Mouse (Mus musculus) activated CD4-positive, CD25-positive, alpha-beta regulatory T cell (primary cell): ENCODE measurements around the gene Prss8. TPM values are rescaled to one million over a fixed set of nuclear protein-coding genes. Genes with fewer than 3 reads are reported as not detected.

Source experiments
- polyA plus RNA-seq, 2 experiments: library from polyadenylated mRNA; unstranded; fragments of 100-300 nt; shearing (Covaris generic); gene quantifications; one replicate each; pipeline ENCODE4 v1.2.1; 2017

Prss8 gene
- under 1 TPM in 1 of 2 experiments, not detected in 1; 0.23 TPM for polyA plus RNA-seq

DNA sequence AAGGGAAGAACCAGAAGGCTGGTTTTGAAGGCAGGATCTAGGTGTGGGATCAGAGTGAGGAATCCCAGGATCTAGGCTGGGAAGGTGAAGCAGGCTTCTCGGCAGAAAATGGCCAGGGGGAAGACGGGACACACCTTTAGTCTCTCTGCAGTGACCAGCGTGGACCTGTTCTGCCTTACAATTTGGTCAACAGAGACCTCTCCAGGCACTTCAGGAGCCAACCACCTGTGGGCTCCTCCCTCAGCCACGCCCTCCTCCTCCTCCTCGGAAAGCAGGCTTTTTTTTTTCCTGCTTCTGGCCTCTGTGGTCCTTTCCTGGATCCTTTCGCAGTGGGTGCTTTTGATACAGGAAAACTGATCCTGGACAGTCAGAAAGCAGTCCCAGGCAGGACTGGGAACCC, at the start of gene Prss8:
Gene Prss8 (minus strand): TSS at position 182 of the 400 bp plus-strand sequence.

DNA sequence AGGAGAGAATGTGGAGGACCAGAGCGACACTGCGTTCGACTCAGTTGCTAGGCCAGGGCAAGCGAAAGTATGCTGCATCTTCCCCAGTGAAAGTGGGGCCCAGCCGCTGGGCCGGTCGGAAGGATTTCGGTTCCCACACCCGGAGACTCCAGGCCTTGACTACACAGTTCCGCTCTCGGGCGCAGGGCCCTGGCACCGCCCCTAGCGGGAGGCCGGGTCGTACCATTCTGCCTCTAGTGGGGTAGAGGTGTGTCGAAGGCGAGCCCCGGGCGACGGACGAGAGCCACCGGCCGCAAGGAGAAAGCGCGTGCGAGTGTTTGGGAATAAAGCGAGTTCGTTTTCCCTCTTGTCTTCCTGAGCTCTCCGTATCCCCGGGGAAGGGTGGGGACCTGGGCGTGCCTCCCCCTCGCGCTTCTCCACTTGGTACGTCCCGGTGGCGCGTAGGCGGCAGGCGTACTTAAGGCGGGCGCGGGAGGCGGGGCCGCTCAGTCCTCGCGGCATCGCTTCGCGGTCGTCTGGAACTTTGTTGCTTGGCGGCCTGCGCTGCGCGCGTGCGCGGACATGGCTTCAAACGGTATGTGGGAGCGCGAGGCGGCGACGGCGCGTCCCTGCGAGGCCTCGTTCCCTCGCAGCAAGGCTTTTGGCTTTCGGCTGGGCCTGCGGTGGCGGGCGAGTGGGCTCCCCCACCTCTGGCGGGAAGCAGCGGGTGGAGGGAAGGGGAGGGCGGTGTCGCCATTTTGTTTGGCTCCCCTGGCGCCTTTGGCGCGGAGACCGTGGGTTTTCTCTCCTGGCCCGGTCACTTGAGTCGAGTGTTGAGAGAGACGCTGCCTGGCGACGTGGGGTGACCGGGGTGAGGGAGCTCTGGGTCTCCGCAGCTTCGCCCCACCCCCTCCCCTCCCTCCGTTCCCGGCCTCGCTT, 37.4 kb upstream of the Prss8 start, which contains the start of gene Fus:
Gene Fus (plus strand): TSS at position 454 of the 918 bp plus-strand sequence.

DNA sequence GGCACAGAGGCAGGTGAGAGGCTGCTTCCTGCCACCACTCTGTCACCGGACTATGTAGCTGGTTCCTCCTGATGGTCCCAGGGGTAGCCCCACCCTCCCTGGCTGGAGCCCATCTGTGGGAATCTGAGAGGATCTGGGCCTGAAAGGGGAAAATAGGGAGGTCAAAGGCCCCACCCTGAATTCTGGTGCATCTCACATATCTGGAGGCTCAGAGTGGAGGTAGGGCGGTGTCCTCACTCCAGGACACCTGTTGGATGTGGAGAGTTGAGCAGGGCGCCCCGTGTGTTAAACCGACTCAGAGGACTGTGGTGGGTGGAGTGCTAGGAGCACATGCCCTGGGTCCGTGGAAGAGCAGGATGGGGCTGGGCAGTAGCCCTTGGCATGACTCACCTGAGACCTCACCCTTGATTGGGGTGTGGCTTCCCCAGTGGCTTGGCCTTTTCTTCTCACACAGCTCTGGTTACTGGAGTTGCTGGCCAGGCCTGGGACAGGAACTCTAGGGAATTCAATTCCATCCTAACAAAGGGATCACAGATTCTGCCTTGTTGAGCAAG, 16.6 kb upstream of the Prss8 start, which contains the start of gene Prss36:
Gene Prss36 (minus strand): TSS at position 256 of the 554 bp plus-strand sequence.

DNA sequence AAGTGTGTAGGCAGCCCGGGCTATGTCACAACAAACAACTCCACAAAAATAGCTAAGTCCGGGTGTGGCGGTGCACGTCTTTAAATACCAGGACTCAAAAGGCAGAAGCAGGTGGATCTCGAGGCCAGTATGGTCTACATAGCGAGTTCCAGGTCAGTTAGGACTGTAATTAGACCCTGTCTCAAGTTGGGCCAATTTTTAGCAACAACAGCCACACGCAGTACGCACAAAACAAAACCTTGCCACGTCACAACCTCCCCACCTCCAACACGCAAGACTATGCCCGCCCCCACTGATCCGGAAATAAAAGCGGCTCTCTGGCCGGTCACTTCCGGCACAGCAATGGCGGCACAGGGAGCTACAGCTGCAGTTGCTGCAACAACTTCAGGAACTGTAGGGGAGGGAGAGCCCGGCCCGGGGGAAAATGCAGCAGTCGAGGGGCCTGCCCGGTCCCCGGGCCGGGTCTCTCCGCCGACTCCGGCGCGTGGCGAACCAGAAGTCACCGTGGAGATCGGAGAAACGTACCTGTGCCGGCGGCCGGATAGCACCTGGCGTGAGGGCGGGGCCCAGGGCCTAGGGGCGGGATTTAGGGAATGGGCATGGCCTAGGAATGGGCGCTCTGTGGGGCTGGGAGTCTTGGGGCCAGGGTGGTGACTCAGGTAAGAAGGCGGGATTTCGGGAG, 17.6 kb downstream of the Prss8 start, which contains the start of gene Kat8:
Gene Kat8 (plus strand): TSS at position 327 of the 682 bp plus-strand sequence.

DNA sequence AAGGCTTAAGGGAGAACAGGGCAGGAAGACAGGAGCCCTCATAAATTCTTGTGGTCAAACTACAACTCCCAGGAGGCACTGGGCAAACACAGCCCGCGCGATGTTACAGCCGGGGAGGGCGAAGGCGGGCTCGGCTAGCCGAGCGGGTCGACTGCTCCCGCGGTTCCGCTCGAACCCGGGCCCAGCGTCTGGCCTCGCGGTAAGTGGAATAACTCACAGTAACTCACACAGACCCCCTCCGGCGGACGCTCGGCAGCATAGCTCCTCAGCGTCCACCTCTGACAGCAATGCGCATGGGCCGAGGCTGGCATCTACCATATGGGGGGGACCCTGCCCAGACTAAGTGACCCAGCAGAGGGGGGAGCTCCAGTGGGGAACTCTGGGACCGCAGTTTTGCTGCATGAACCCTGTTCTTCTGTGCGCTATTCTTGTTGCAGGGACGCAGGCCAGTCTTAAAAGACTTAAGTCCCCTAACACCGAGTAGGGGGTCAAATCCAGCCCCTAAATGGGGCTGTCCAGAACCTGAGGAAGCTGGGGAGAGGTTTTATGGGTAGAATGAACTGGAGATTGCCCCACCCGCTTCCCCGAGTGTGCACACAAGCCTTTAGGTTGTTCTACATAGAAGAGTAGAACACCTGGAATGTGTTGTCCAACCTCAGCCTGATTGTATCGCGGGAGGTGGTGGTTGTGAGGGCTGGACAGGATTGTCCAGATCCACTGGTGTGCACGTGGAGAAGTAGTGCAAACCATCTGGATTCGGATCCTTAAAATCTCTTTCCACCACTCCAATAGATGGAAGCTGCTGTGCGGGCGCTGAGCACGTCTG, 25.7 kb downstream of the Prss8 start, which contains the start of gene Bckdk:
Gene Bckdk (plus strand): TSS at position 112 of the 826 bp plus-strand sequence.

DNA sequence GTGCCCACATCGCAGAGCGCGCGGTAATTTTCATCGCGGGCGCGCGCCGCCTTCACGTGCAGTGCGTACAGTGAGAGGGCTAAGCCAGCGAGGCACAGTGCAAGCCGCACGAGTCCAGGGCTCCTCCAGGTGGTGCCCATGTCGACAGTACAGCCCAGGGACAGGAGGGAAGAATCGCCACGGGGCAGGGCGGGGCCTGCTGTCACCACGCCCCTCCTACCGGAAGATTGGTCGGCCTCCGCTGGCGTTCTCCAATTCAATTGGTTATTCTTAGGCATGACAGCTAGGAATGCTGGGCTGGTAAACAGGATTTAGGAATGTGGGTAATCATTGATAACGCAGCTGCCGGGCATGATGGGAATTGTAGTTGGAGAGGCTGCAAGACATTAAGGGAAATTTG, 34.5 kb downstream of the Prss8 start, which contains the start of the genes Gm21974 and Vkorc1:
Gene Gm21974 (minus strand): TSS at position 13 of the 400 bp plus-strand sequence.
Gene Vkorc1 (minus strand): TSS at position 176 of the 400 bp plus-strand sequence.

DNA sequence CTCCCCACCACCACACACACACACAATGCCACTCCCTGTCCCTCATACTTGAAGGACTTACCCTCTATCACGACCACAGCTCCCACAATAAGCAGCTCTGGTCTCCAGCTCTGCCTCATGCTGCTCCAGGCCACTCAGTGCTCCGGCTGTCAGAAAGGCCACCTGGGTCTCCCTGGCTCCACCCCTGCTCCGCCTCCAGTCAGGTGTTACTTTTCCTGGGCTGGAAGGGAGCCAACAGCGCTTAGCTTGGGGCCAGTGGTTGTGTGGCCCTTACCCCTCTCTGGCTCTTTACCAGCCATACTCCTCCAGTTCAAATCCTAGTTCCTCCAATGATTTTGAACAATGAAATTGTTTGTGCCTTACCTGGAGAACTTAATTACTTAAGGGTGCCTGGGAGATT, 39.1 kb downstream of the Prss8 start, which contains the start of gene Prss53:
Gene Prss53 (minus strand): TSS at position 173 of the 400 bp plus-strand sequence.

DNA sequence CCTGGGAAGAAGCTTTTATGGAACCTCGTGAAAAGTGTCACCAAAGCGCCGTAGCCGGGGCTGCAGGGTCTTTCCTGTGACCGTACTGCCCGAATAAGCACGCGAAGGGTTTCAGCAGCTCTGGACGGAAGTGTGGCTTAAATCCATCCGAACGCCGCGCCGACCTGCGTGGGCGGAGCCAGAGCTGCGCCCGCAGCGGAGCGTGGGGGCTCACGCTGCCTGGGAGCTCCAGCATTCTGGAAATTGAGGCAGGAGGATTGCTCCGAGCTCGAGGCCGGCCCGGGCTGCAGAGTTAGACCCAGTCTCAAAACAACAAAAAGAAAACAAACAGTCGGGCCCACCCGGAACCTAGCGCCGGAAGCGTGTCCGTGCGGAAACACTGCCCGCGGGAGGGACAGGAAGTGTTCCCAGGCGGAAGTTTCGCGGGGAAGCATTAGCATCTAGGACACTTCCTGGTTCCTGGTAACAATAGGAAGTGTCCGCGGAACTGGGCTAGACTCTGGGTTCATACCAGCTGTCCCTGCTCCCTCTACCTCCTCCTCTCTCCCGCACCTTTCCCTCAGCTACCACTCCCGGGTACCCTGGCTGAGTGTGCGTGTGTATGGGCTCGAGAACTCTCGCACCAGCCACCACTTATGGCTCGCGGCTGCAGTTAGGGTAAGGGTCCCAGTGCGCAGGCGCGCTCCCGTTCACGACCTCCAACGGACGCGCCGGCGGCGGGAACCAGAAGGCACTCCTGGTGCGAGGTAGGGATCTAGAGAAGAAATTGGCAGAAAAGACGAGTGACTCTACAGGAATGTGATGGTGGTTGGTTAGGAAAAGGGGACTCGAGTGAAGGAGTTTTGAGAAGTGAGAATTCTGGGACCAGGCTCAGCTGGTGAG, 53.2 kb downstream of the Prss8 start, which contains the start of gene Zfp668:
Gene Zfp668 (minus strand): TSS at position 362 of the 882 bp plus-strand sequence.

DNA sequence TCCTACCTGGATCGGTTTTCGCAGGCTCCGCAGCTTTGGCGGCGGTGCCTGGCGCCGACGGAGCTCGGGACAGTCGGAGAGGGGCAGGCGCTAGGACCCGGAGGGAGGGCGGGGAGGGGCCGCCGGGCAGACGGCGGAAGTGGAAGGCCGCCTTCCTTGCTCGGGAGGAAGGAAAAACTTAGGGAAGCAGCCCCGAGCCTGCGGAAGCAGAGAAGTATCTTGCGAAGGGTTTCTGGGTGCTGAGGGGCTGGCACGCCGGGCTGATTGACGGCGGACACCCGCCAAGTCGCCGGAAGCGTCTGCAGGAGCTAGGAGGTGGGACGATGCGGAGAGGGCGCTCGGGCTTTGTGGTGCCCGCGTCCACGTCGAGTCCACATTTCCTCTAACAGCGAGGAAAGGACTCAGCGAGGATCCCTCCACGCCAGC, 53.9 kb downstream of the Prss8 start, which contains the start of gene Zfp646:
Gene Zfp646 (plus strand): TSS at position 181 of the 426 bp plus-strand sequence.

Other genes starting within 250 kb of the Prss8 start
- 10 to 100 TPM; 71.9 to 74.6 TPM for gene Bcl7c, start 221.2 kb downstream of the Prss8 start, polyA plus RNA-seq
- not detected for gene Ctf1, start 217.4 kb downstream of the Prss8 start, polyA plus RNA-seq
- gene Ctf2, start 197.9 kb downstream of the Prss8 start, polyA plus RNA-seq, result not detected
- gene Fbxl19, start 185.6 kb downstream of the Prss8 start, polyA plus RNA-seq, result 1 to 10 TPM in 1 of 2 experiments, under 1 TPM in 1; 0.74 to 1.4 TPM
- gene Orai3, start 160.3 kb downstream of the Prss8 start, polyA plus RNA-seq, result 10 to 100 TPM; 22.3 to 32.9 TPM
- gene Setd1a, start 153.4 kb downstream of the Prss8 start, polyA plus RNA-seq, result 1 to 10 TPM; 4.1 to 4.4 TPM
- gene Gm49388, start 144.5 kb downstream of the Prss8 start, polyA plus RNA-seq, result not detected
- 1 to 10 TPM; 1.5 to 6.4 TPM for gene Hsd3b7, start 129.5 kb downstream of the Prss8 start, polyA plus RNA-seq
- gene Stx4a, start 105.8 kb downstream of the Prss8 start, polyA plus RNA-seq, result 100 to 1,000 TPM; 114 to 120 TPM
- not detected for gene Stx1b, start 105.6 kb downstream of the Prss8 start, polyA plus RNA-seq
- gene Zfp646, start 53.9 kb downstream of the Prss8 start, polyA plus RNA-seq, result 10 to 100 TPM; 18.2 to 41.6 TPM
- 10 to 100 TPM; 17.6 to 20.2 TPM for gene Zfp668, start 53.3 kb downstream of the Prss8 start, polyA plus RNA-seq
- gene Prss53, start 39.1 kb downstream of the Prss8 start, polyA plus RNA-seq, result under 1 TPM in 1 of 2 experiments, not detected in 1; 0.30 TPM
- not detected for gene Gm21974, start 34.6 kb downstream of the Prss8 start, polyA plus RNA-seq
- gene Vkorc1, start 34.5 kb downstream of the Prss8 start, polyA plus RNA-seq, result 10 to 100 TPM; 19.6 to 26.5 TPM
- gene Bckdk, start 26.0 kb downstream of the Prss8 start, polyA plus RNA-seq, result 10 to 100 TPM; 58.4 to 67.7 TPM
- gene Kat8, start 17.6 kb downstream of the Prss8 start, polyA plus RNA-seq, result 10 to 100 TPM; 38.6 to 42.8 TPM
- 1 to 10 TPM; 2.3 to 3.3 TPM for gene Prss36, start 16.6 kb upstream of the Prss8 start, polyA plus RNA-seq
- 100 to 1,000 TPM; 116 to 146 TPM for gene Fus, start 37.4 kb upstream of the Prss8 start, polyA plus RNA-seq
- 100 to 1,000 TPM; 420 to 581 TPM for gene Pycard, start 63.8 kb upstream of the Prss8 start, polyA plus RNA-seq
- gene Trim72, start 73.8 kb upstream of the Prss8 start, polyA plus RNA-seq, result under 1 TPM in 1 of 2 experiments, not detected in 1; 0.16 TPM
- 1 to 10 TPM in 1 of 2 experiments, under 1 TPM in 1; 0.98 to 5.7 TPM for gene Itgam, start 132.5 kb upstream of the Prss8 start, polyA plus RNA-seq
- under 1 TPM in 1 of 2 experiments, not detected in 1; 0.64 TPM for gene Gm49368, start 132.6 kb upstream of the Prss8 start, polyA plus RNA-seq
- 1 to 10 TPM in 1 of 2 experiments, not detected in 1; 1.1 TPM for gene Itgax, start 199.4 kb upstream of the Prss8 start, polyA plus RNA-seq
- 1 to 10 TPM; 1.6 to 2.9 TPM for gene Itgad, start 224.3 kb upstream of the Prss8 start, polyA plus RNA-seq